Mouse (Mus musculus) embryonic facial prominence, embryonic 11.5 days (tissue): ENCODE results near the gene Tsnaxip1. TPM values are rescaled to one million over a fixed set of nuclear protein-coding genes. Genes with fewer than 3 reads are reported as not detected.
A peak's percentile ranks its signal among the peaks of the same experiment; 100 is the strongest.

ENCODE experiments used
- ATAC-seq: fragments of 200-750 bp; cut with Nextera tagmentation; replicated peaks from 2 replicates; pipeline ENCODE4 v1.8.0; 2017; ENCODE audit warnings: low read depth; ENCODE audit not compliant: insufficient number of reproducible peaks, low FRiP score, low TSS enrichment
- DNase-seq: peaks from one replicate; pipeline ENCODE4 v3.0.0-alpha.2; 2015; ENCODE audit warnings: low spot score
- H3K27ac ChIP-seq: fragments of 300-500 bp; sonication (generic); replicated peaks from 2 replicates; pipeline ENCODE4 v1.5.1; 2014; ENCODE audit warnings: mild to moderate bottlenecking, low read depth, low read length, control low read depth
- H3K27me3 ChIP-seq: fragments of 300-500 bp; sonication (generic); 2 replicates; pipeline ENCODE4 v1.6.1; 2014; ENCODE audit warnings: mild to moderate bottlenecking, low read length, moderate library complexity, mixed read lengths; ENCODE audit not compliant: control insufficient read depth, insufficient read depth
- H3K36me3 ChIP-seq: fragments of 300-500 bp; sonication (generic); replicated peaks from 2 replicates; pipeline ENCODE4 v1.6.1; 2014; ENCODE audit warnings: low read depth, mild to moderate bottlenecking, low read length, moderate library complexity, mixed read lengths; ENCODE audit not compliant: control insufficient read depth, insufficient read depth
- H3K4me1 ChIP-seq: fragments of 300-500 bp; sonication (generic); 2 replicates; pipeline ENCODE4 v1.6.1; 2014; ENCODE audit warnings: low read length, mixed read lengths; ENCODE audit not compliant: control insufficient read depth, insufficient read depth
- H3K4me2 ChIP-seq: fragments of 300-500 bp; sonication (generic); 2 replicates; pipeline ENCODE4 v1.6.1; 2014; ENCODE audit warnings: low read depth, mild to moderate bottlenecking, control low read depth, low read length, moderate library complexity
- H3K4me3 ChIP-seq: fragments of 300-500 bp; sonication (generic); 2 replicates; pipeline ENCODE4 v1.5.1; 2014; ENCODE audit warnings: low read depth, low read length, control low read depth
- H3K9ac ChIP-seq: fragments of 300-500 bp; sonication (generic); replicated peaks from 2 replicates; pipeline ENCODE4 v1.6.1; 2014; ENCODE audit warnings: mild to moderate bottlenecking, control low read depth, low read length
- H3K9me3 ChIP-seq: fragments of 300-500 bp; sonication (generic); replicated peaks from 2 replicates; pipeline ENCODE4 v1.6.1; 2016; ENCODE audit warnings: mild to moderate bottlenecking, low read length, inconsistent platforms, mixed read lengths; ENCODE audit not compliant: control insufficient read depth
- WGBS: fragments of 180-500 bp; shearing (Covaris S2); extraction: QIAGEN DNeasy Blood & Tissue Kit; methylation state at CpG from one replicate; pipeline ENCODE4 v1.1.7; 2014; 5-methylcytosine and 5-hydroxymethylcytosine counted together
- polyA plus RNA-seq: library from polyadenylated mRNA; unstranded; fragments of >200 nt; fragmentation: Nextera tagmentation; extraction: Ambion mirVana; gene quantifications from 2 replicates; pipeline ENCODE4 v1.2.1, GENCODE M21; 2014

The Tsnaxip1 gene
- polyA plus RNA-seq, 1 experiment from 2014 or later, result 0.27 TPM

GRCm38 (mm10) chr8:105874301-105874700, 46.8 kb downstream of the Tsnaxip1 start:
- no peak for ATAC-seq
- Histone ChIP-seq H3K27me3 (no peaks in the 10 kb centered on the region), H3K9ac (no peak overlapping the region), H3K4me2 (no peak overlapping the region), H3K4me1 (no peaks in the 10 kb centered on the region), H3K27ac (no peak overlapping the region), H3K9me3 (no peaks in the 10 kb centered on the region), H3K4me3 (no peak overlapping the region), H3K36me3 (peaks cover 8% of the 10 kb centered on the region)
- WGBS, result 91% methylated on average over 6 of the region's 6 CpGs
- DNase-seq, result no peak

GRCm38 (mm10) chr8:105880754-105881520, 53.4 kb downstream of the Tsnaxip1 start, which contains the start of gene Edc4:
Edc4 (plus strand) TSS chr8:105880881.
- H3K4me2 ChIP-seq, result peak within 1 kb of the TSS; percentile 58
- peaks cover 2% of the 10 kb centered on the region; the same call in 1 of the 2 replicates for H3K4me1 ChIP-seq
- H3K27ac ChIP-seq, result peak within 1 kb of the TSS; percentile 47
- WGBS, result under 1% methylated on average over 45 of the region's 45 CpGs
- H3K36me3 ChIP-seq, result peaks cover 7% of the 10 kb centered on the region
- H3K9ac ChIP-seq, result peak within 1 kb of the TSS; percentile 93
- no peaks in the 10 kb centered on the region for H3K9me3 ChIP-seq
- DNase-seq, result peak; percentile 85
- peak within 1 kb of the TSS; percentile 90 for H3K4me3 ChIP-seq
- peak; percentile 69 for ATAC-seq
- no peaks in the 10 kb centered on the region for H3K27me3 ChIP-seq

GRCm38 (mm10) chr8:105889756-105890465, 62.4 kb downstream of the Tsnaxip1 start:
- DNase-seq (no peak), ATAC-seq (no peak)
- no peak overlapping the region for H3K4me3 ChIP-seq
- H3K9ac ChIP-seq, result no peak overlapping the region
- 96% methylated on average over 12 of the region's 12 CpGs for WGBS
- H3K27me3 ChIP-seq, result no peaks in the 10 kb centered on the region
- no peak overlapping the region for H3K27ac ChIP-seq
- H3K4me1 ChIP-seq, result no peaks in the 10 kb centered on the region
- H3K9me3 ChIP-seq, result no peaks in the 10 kb centered on the region
- H3K4me2 ChIP-seq, result no peak overlapping the region
- peaks cover 29% of the 10 kb centered on the region for H3K36me3 ChIP-seq

GRCm38 (mm10) chr8:105890870-105891269, 63.3 kb downstream of the Tsnaxip1 start:
- Histone ChIP-seq H3K4me2 (no peak overlapping the region), H3K9ac (no peak overlapping the region), H3K4me1 (no peaks in the 10 kb centered on the region), H3K27ac (no peak overlapping the region), H3K4me3 (no peak overlapping the region), H3K9me3 (no peaks in the 10 kb centered on the region), H3K27me3 (no peaks in the 10 kb centered on the region), H3K36me3 (peaks cover 29% of the 10 kb centered on the region)
- ATAC-seq (no peak), DNase-seq (no peak)
- WGBS, result 92% methylated on average over 6 of the region's 6 CpGs

GRCm38 (mm10) chr8:105892432-105892831, 64.9 kb downstream of the Tsnaxip1 start:
- DNase-seq (peak; percentile 16), ATAC-seq (no peak)
- Histone ChIP-seq H3K36me3 (peaks cover 22% of the 10 kb centered on the region), H3K27me3 (no peaks in the 10 kb centered on the region), H3K9ac (no peak overlapping the region), H3K4me2 (no peak overlapping the region), H3K4me1 (no peaks in the 10 kb centered on the region), H3K4me3 (no peak overlapping the region), H3K9me3 (no peaks in the 10 kb centered on the region), H3K27ac (no peak overlapping the region)
- WGBS, result 89% methylated on average over 6 of the region's 6 CpGs

GRCm38 (mm10) chr8:105893339-105893738, 65.8 kb downstream of the Tsnaxip1 start, which contains the start of gene Nrn1l:
Nrn1l (plus strand) TSS chr8:105893567.
- Histone ChIP-seq H3K9ac (no peak within 1 kb of the TSS), H3K9me3 (no peaks in the 10 kb centered on the region), H3K36me3 (peaks cover 16% of the 10 kb centered on the region), H3K4me3 (no peak within 1 kb of the TSS), H3K27me3 (no peaks in the 10 kb centered on the region), H3K27ac (no peak within 1 kb of the TSS), H3K4me2 (no peak within 1 kb of the TSS), H3K4me1 (no peaks in the 10 kb centered on the region)
- WGBS, result 6% methylated on average over 11 of the region's 11 CpGs
- ATAC-seq (peak; percentile 86), DNase-seq (peak; percentile 81)

Other genes starting within 250 kb of the Tsnaxip1 start
- gene Ripor1, start 222.5 kb upstream of the Tsnaxip1 start, polyA plus RNA-seq, result 7.3 and 8.7 TPM in 2 replicates
- gene Ctcf, start 191.2 kb upstream of the Tsnaxip1 start, polyA plus RNA-seq, result 116 and 118 TPM in 2 replicates
- 1.0 and 1.7 TPM in 2 replicates for gene Agrp, start 190.3 kb upstream of the Tsnaxip1 start, polyA plus RNA-seq
- gene Carmil2, start 141.5 kb upstream of the Tsnaxip1 start, polyA plus RNA-seq, result 0.88 and 1.8 TPM in 2 replicates
- gene Acd, start 126.6 kb upstream of the Tsnaxip1 start, polyA plus RNA-seq, result 53.8 and 56.5 TPM in 2 replicates
- gene Pard6a, start 126.6 kb upstream of the Tsnaxip1 start, polyA plus RNA-seq, result 13.2 and 16.3 TPM in 2 replicates
- gene 4933405L10Rik, start 120.1 kb upstream of the Tsnaxip1 start, polyA plus RNA-seq, result 0.50 TPM in 1 of 2 replicates, not detected in the other
- 31.2 and 36.7 TPM in 2 replicates for gene Enkd1, start 119.5 kb upstream of the Tsnaxip1 start, polyA plus RNA-seq
- gene Gfod2, start 69.1 kb upstream of the Tsnaxip1 start, polyA plus RNA-seq, result 24.5 and 26.6 TPM in 2 replicates
- gene Ranbp10, start 381 bp upstream of the Tsnaxip1 start, polyA plus RNA-seq, result 11.2 and 13.0 TPM in 2 replicates
- 50.8 and 53.1 TPM in 2 replicates for gene Cenpt, start 25.5 kb downstream of the Tsnaxip1 start, polyA plus RNA-seq
- 67.7 and 72.4 TPM in 2 replicates for gene Thap11, start 27.4 kb downstream of the Tsnaxip1 start, polyA plus RNA-seq
- 262 and 323 TPM in 2 replicates for gene Nutf2, start 32.8 kb downstream of the Tsnaxip1 start, polyA plus RNA-seq
- gene Edc4, start 53.1 kb downstream of the Tsnaxip1 start, polyA plus RNA-seq, result 31.8 and 35.4 TPM in 2 replicates
- 0.38 and 0.52 TPM in 2 replicates for gene Nrn1l, start 65.8 kb downstream of the Tsnaxip1 start, polyA plus RNA-seq
- gene Pskh1, start 72.7 kb downstream of the Tsnaxip1 start, polyA plus RNA-seq, result 16.8 and 23.1 TPM in 2 replicates
- gene Ctrl, start 106.1 kb downstream of the Tsnaxip1 start, polyA plus RNA-seq, result 0.58 and 0.59 TPM in 2 replicates
- 23.1 and 24.1 TPM in 2 replicates for gene Psmb10, start 110.7 kb downstream of the Tsnaxip1 start, polyA plus RNA-seq
- 0.84 and 1.1 TPM in 2 replicates for gene Lcat, start 115.7 kb downstream of the Tsnaxip1 start, polyA plus RNA-seq
- 16.8 and 19.0 TPM in 2 replicates for gene Slc12a4, start 138.4 kb downstream of the Tsnaxip1 start, polyA plus RNA-seq
- gene Dpep3, start 151.7 kb downstream of the Tsnaxip1 start, polyA plus RNA-seq, result not detected in 2 replicates
- 17.0 and 17.7 TPM in 2 replicates for gene Dus2, start 163.6 kb downstream of the Tsnaxip1 start, polyA plus RNA-seq
- gene Dpep2nb, start 178.2 kb downstream of the Tsnaxip1 start, polyA plus RNA-seq, result not detected in 2 replicates
- gene Ddx28, start 184.2 kb downstream of the Tsnaxip1 start, polyA plus RNA-seq, result 18.7 and 20.5 TPM in 2 replicates
- gene Nfatc3, start 231.1 kb downstream of the Tsnaxip1 start, polyA plus RNA-seq, result 5.1 and 5.4 TPM in 2 replicates